Mouse (Mus musculus) forebrain, embryonic 12.5 days (tissue): Measurements from ENCODE around the gene Pitpnc1. TPM values are rescaled to one million over a fixed set of nuclear protein-coding genes. Genes with fewer than 3 reads are reported as not detected.
A peak's percentile ranks its signal among the peaks of the same experiment; 100 is the strongest.
"Not testable (repeated sequence)": the region's sequence is repeated elsewhere in the genome, so short reads cannot be mapped to it uniquely, and the experiment has no call there.

ENCODE experiments used
- ATAC-seq: fragments of 200-750 bp; cut with Nextera tagmentation; 2 replicates; pipeline ENCODE4 v1.8.0; 2017; ENCODE audit warnings: moderate TSS enrichment; ENCODE audit not compliant: low FRiP score
- H3K27ac ChIP-seq: fragments of 300-500 bp; sonication (generic); 2 replicates; pipeline ENCODE4 v1.5.1; 2016; ENCODE audit warnings: mild to moderate bottlenecking
- H3K27me3 ChIP-seq: fragments of 300-500 bp; sonication (generic); 2 replicates; pipeline ENCODE4 v1.6.1; 2016; ENCODE audit warnings: mild to moderate bottlenecking
- H3K36me3 ChIP-seq: fragments of 300-500 bp; sonication (generic); replicated peaks from 2 replicates; pipeline ENCODE4 v1.6.1; 2016; ENCODE audit warnings: mild to moderate bottlenecking
- H3K4me1 ChIP-seq: fragments of 300-500 bp; sonication (generic); 2 replicates; pipeline ENCODE4 v1.6.1; 2016
- H3K4me2 ChIP-seq: fragments of 300-500 bp; sonication (generic); 2 replicates; pipeline ENCODE4 v1.6.1; 2016; ENCODE audit warnings: mild to moderate bottlenecking, moderate library complexity
- H3K4me3 ChIP-seq: fragments of 300-500 bp; sonication (generic); replicated peaks from 2 replicates; pipeline ENCODE4 v1.5.1; 2016; ENCODE audit warnings: mild to moderate bottlenecking
- H3K9ac ChIP-seq: fragments of 300-500 bp; sonication (generic); 2 replicates; pipeline ENCODE4 v1.6.1; 2016; ENCODE audit warnings: mild to moderate bottlenecking
- H3K9me3 ChIP-seq: fragments of 300-500 bp; sonication (generic); 2 replicates; pipeline ENCODE4 v1.6.1; 2016
- WGBS: fragments of 180-500 bp; shearing (Covaris S2); methylation state at CpG from one replicate; pipeline ENCODE4 v1.1.7; 2016; 5-methylcytosine and 5-hydroxymethylcytosine counted together
- polyA plus RNA-seq: library from polyadenylated mRNA; unstranded; fragments of >200 nt; fragmentation: Nextera tagmentation; extraction: Ambion mirVana; gene quantifications from 2 replicates; pipeline ENCODE4 v1.2.1, GENCODE M21; 2016

Gene Pitpnc1
- polyA plus RNA-seq: 34.7 and 38.2 TPM in 2 replicates

DNA sequence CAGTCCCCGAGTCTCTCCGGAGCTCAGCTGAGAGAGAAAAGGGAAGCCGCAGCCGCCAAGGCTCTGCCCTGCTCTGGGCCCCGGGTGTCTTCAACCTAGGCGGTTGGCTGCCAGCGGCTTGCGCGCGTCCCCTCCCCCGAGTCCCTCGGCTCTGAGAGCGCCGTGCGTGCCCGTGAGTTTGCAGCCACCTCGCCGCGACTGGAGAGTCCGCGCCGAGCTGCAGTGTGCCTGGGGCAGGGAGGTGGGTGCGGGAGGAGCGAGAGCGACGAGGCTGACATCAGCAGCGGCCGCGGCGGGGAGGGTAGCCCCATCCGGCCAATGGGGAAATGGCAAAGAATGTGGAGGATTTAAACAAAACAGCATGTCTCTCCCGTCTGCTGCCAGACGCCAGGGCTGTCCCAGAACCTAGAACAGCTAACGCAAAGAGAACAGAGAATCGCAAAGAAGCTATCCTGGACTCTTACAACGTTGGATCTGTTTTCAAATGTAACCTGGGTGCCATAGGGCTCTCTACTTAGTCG lies at the start of gene Pitpnc1:
TSS of gene Pitpnc1 (minus strand) at position 179 of the 521 bp plus-strand sequence.
- Histone ChIP-seq H3K4me1 (peaks cover 28% of the 10 kb centered on the region), H3K27ac (peak within 1 kb of the TSS; percentile 94), H3K27me3 (no peaks in the 10 kb centered on the region), H3K4me2 (peak within 1 kb of the TSS; percentile 78), H3K9ac (peak within 1 kb of the TSS; percentile 94), H3K4me3 (peak within 1 kb of the TSS; percentile 84), H3K9me3 (no peaks in the 10 kb centered on the region), H3K36me3 (no peaks in the 10 kb centered on the region)
- peak; percentile 89 for ATAC-seq
- WGBS: under 1% methylated on average over 37 of the region's 37 CpGs

DNA sequence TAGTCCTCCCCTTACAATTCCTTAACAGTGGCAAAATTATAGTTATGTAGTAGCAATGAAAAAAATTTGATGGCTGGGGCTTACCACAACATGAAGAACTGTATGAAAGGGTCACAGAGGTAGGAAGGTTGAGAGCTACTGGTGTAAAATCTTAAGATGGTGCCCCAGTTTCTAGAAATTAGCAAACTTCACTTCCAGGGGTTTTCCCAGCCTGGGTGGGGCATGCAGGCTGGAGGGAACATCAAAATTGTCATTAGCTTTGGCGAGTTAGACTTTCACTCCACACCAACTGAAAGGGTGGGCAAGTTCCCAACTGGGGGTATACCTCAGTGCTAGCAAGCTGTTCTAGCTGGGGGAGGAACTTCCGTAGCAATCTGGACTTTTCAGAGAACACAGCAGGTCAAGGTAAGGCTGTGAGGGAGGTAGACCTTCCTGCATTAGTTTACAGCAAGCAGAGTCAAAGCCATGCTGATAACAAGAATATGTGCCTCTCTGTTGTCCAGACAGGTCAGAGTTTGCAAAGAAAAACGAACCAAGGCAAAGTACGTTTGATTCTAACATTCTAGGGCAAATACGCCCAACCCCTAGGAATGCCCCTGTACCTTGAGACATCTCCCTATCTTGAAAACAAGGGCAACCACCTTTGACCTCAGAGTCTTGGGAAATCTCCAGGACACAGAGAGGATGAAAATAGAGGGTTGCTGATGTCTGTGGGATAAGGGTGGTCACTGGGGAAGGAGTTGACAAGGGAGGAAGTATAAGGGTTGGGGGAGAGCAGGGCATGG lies 48.3 kb upstream of the Pitpnc1 start:
- Histone ChIP-seq H3K36me3 (no peaks in the 10 kb centered on the region), H3K27me3 (no peaks in the 10 kb centered on the region), H3K27ac (no peak overlapping the region), H3K4me1 (no peaks in the 10 kb centered on the region), H3K4me3 (no peak overlapping the region), H3K9ac (no peak overlapping the region), H3K9me3 (no peaks in the 10 kb centered on the region), H3K4me2 (no peak overlapping the region)
- ATAC-seq: no peak
- 79% methylated on average over 5 of the region's 5 CpGs for WGBS

DNA sequence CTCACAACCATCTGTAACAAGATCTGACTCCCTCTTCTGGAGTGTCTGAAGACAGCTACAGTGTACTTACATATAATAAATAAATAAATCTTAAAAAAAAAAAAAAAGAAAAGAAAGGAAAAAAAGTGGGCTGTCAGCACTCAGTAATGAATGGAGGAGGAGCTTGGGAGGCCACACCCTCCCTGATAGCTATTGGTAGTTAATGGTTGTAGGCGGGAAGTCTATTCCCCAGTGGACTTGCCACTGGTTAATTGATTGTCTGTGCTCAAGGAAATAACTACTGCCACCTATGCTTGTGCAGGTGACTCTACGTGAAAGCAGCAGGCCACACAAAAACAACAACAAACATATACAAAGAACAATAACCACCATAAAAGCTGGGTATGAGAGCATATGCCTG lies 45.9 kb upstream of the Pitpnc1 start:
- H3K4me2 ChIP-seq: no peak overlapping the region
- H3K27me3 ChIP-seq: no peaks in the 10 kb centered on the region
- H3K27ac ChIP-seq: no peak overlapping the region
- no peaks in the 10 kb centered on the region for H3K4me1 ChIP-seq
- H3K36me3 ChIP-seq: no peaks in the 10 kb centered on the region
- no peak overlapping the region for H3K9ac ChIP-seq
- WGBS: 81% methylated on average over 2 of the region's 2 CpGs
- no peaks in the 10 kb centered on the region for H3K9me3 ChIP-seq
- ATAC-seq: no peak
- H3K4me3 ChIP-seq: no peak overlapping the region

DNA sequence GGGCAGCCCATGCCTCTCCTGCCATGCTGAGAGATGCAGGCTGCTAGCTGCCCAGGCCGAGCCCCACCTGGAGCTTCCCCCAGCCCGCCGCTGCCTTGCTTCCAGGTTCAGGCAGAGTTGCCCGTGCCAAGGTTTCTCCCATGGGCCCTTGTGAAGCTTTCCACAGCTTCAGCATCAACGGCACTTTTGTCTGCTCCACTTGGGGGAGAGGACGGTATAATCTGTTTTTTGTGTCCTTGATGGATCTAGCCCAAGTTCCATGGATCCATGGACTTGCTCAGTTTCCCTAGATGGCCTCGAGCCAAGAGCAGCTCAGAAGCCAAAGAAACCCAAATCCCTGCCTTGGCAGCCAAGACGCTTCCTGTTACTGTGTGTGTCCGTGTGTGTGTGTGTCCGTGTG lies 42.5 kb upstream of the Pitpnc1 start:
- ATAC-seq: no peak
- 81% methylated on average over 10 of the region's 10 CpGs for WGBS
- Histone ChIP-seq H3K4me1 (peaks cover 17% of the 10 kb centered on the region), H3K9ac (no peak overlapping the region), H3K27me3 (no peaks in the 10 kb centered on the region), H3K4me2 (no peak overlapping the region), H3K36me3 (no peaks in the 10 kb centered on the region), H3K9me3 (no peaks in the 10 kb centered on the region), H3K4me3 (no peak overlapping the region), H3K27ac (no peak overlapping the region)

DNA sequence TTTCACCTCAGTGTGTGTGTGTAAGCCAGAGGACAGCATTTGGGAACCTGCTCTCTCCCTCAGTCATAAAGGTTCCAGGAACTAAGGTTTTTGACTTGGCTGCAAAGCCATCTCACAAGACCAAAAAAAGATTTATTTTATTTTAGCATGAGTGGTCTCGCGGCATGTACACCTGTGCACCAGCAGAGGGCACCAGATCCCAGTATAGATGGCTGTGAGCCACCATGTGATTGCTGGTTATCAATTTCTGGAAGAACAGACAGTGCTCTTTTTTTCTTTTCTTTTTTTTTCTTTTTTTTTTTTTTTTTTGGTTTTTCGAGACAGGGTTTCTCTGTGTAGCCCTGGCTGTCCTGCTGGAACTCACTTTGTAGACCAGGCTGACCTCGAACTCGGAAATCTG lies 41.5 kb upstream of the Pitpnc1 start:
- not testable (repeated sequence) for H3K9ac ChIP-seq, H3K9me3 ChIP-seq, H3K27ac ChIP-seq, H3K36me3 ChIP-seq, ATAC-seq, H3K27me3 ChIP-seq, H3K4me3 ChIP-seq, H3K4me2 ChIP-seq
- 55% methylated on average over 5 of the region's 5 CpGs for WGBS
- H3K4me1 ChIP-seq: peaks cover 17% of the 10 kb centered on the region

DNA sequence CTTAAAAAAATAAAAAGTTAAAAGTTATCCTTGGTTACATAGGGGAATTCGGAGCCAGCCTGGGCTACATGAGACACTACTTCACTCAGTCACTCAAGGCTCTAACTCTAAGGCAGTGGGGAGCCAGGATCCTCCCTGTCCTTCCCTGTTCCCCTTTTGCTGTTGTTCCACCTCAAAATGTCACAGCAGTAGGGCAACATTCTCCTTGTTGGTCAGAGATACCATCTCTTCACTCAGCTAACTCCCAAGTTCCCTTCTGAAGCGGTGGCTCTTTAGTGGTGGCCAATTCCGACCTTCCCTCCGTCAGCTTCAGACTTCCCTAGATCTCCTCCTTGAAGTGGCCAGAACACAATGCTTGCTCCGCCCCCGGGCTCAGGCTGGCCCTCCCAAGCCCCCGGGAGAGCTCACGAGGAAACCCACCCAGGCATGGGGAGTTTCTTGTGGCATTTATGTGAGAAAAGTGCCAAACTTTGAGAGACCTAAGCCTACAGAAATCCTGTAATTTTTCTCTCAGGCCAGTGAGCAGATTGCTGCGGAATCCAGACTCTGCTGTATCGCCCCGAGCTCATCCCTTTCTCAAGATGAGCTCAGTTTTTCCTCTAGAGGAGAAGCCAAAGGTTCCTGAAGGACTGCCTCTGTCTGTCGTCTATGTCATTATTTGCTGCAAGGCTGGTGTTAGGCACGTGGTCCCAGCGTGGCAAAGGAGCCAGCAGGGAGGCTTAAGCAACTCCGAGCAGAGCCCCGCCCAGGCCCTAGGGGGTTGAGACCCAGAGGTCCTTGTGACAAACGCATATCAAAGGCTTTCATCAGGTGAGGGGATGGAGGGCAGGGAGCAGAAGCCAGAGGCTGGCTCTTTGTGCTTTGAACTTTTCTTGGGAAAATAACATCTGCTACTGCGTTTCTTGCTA lies 40.1 kb upstream of the Pitpnc1 start:
- 4% methylated on average over 18 of the region's 18 CpGs for WGBS

DNA sequence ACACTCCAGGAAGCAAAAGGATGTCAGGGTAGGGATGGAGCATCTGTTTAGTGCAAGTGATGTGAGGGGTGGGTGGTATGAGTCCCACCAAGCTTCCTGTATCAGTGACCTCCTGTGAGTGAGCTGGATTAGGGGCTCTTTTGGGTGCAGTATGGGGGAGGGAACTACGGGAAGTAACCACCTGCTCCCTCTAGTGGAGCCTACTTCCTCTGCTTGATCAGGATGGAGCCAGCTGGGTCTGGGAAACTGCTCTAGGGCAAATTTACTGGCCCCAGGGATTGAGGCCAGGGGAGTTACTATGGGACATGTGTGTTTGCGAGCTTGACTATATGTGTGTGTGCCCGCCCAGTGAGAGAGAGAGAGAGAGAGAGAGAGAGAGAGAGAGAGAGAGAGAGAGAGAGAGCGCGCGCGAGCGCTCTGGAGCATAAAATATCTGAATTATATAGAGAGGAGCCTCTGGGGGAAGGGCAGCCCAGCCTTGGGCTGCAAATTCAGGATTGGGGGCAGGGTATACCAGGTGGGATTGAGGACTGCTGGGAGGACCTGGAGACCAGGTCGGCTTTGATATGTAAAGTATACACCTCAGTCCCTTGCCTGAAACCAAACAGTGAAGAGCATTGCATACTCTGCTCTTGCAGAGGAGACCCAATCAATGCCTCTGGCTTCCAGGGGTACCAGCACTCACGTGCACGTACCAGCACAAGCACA lies 39.3 kb upstream of the Pitpnc1 start:
- Histone ChIP-seq H3K4me2 (peak overlapping the region; percentile 21), H3K9ac (no peak overlapping the region), H3K36me3 (no peaks in the 10 kb centered on the region), H3K27me3 (no peaks in the 10 kb centered on the region), H3K4me3 (no peak overlapping the region), H3K27ac (no peak overlapping the region), H3K9me3 (no peaks in the 10 kb centered on the region), H3K4me1 (peaks cover 17% of the 10 kb centered on the region)
- WGBS: 23% methylated on average over 11 of the region's 11 CpGs
- peak; percentile 20; the same call in 1 of the 2 replicates for ATAC-seq

More for the DNA sequence above, 40.1 kb upstream of the Pitpnc1 start:
- peaks cover 17% of the 10 kb centered on the region for H3K4me1 ChIP-seq
- no peaks in the 10 kb centered on the region for H3K36me3 ChIP-seq
- H3K27me3 ChIP-seq: no peaks in the 10 kb centered on the region
- no peak for ATAC-seq
- H3K27ac ChIP-seq: no peak overlapping the region
- H3K4me3 ChIP-seq: no peak overlapping the region
- H3K4me2 ChIP-seq: peak overlapping the region; percentile 32; the same call in 1 of the 2 replicates
- no peak overlapping the region for H3K9ac ChIP-seq
- no peaks in the 10 kb centered on the region for H3K9me3 ChIP-seq

DNA sequence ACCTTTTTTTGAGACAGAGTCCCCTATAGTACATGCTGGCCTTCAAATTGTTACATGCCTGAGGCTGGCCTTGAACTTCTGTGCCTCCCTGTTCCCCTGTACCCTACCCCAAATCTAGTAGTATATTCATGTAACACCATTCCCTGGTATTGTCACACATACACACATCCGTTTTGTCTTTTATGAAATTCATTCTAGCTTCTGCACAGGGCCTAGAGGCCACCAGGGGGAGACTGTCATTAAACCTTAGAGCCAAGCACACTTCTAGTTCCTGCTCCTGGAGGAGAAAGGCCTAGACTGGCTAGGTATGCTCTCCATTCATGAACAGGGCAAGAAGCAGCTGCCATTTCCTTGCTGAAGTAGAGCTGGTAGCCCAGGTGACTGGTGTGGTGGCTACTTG lies 35.8 kb upstream of the Pitpnc1 start:
- H3K27me3 ChIP-seq: no peaks in the 10 kb centered on the region
- no peak overlapping the region for H3K27ac ChIP-seq
- no peak overlapping the region for H3K9ac ChIP-seq
- 58% methylated on average over 1 of the region's 1 CpGs for WGBS
- no peak overlapping the region for H3K4me3 ChIP-seq
- H3K36me3 ChIP-seq: peaks cover 3% of the 10 kb centered on the region
- no peaks in the 10 kb centered on the region for H3K9me3 ChIP-seq
- no peak overlapping the region for H3K4me2 ChIP-seq
- no peak for ATAC-seq
- H3K4me1 ChIP-seq: peaks cover 17% of the 10 kb centered on the region

DNA sequence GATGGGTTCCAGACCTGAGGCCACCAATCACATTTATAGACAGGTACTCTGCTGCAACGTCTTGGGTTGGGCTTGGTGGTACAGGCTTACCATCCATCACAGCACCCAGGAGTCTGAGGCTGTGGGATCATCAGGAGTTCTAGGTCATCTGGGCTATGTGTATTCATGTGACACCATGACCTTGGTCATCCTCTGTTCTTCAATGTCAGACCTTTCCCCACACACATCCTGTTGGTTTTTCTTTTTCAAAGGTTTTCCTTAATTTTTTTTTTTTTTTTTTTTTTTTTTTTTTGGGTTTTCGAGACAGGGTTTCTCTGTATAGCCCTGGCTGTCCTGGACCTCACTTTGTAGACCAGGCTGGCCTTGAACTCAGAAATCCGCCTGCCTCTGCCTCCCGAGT lies 33.9 kb upstream of the Pitpnc1 start:
- not testable (repeated sequence) for H3K4me2 ChIP-seq, H3K27ac ChIP-seq, H3K4me1 ChIP-seq, ATAC-seq, H3K9ac ChIP-seq, H3K4me3 ChIP-seq, H3K27me3 ChIP-seq, H3K9me3 ChIP-seq
- H3K36me3 ChIP-seq: peaks cover 15% of the 10 kb centered on the region
- 95% methylated on average over 3 of the region's 4 CpGs for WGBS

DNA sequence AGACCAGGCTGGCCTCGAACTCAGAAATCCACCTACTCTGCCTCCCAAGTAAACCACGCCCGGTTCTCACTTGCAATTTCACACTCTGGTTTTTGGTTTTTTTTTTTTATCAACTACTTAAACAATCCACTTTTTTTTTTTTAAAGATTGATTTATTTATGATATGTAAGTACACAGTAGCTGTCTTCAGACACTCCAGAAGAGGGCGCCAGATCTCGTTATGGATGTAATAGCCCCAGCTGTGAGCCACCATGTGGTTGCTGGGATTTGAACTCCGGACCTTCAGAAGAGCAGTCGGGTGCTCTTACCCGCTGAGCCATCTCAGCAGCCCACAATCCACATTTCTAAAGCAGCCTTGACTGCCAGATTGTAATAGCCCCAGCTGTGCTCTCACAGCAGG lies 32.3 kb upstream of the Pitpnc1 start:
- WGBS: 85% methylated on average over 8 of the region's 8 CpGs
- H3K36me3 ChIP-seq: peaks cover 26% of the 10 kb centered on the region

DNA sequence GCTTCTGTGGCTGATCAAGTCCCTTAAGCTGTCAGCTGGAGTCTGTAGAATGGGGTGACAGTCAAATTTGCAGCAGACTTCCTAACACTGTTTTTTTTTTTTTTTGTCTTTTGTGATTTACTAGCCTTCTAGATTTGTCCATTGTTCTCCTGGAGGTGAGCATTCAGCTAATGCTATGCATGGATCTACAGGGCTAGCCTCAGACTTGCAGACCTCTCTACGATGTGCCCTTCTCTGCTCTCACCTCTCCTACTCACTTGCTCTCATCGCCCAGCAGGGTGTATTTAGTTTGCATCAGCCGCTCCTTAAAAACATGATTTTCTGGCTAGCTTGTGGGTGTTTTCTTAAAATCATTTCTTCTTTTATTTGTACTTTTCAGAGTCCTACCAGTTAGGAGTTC lies 13.8 kb upstream of the Pitpnc1 start:
- Histone ChIP-seq H3K9me3 (no peaks in the 10 kb centered on the region), H3K36me3 (peaks cover 45% of the 10 kb centered on the region)
- 97% methylated on average over 3 of the region's 3 CpGs for WGBS

More for the DNA sequence above, 32.3 kb upstream of the Pitpnc1 start:
- no peak for ATAC-seq
- no peaks in the 10 kb centered on the region for H3K4me1 ChIP-seq
- no peak overlapping the region for H3K9ac ChIP-seq
- H3K27ac ChIP-seq: no peak overlapping the region
- H3K4me3 ChIP-seq: no peak overlapping the region
- no peaks in the 10 kb centered on the region for H3K27me3 ChIP-seq
- no peak overlapping the region for H3K4me2 ChIP-seq
- H3K9me3 ChIP-seq: no peaks in the 10 kb centered on the region

DNA sequence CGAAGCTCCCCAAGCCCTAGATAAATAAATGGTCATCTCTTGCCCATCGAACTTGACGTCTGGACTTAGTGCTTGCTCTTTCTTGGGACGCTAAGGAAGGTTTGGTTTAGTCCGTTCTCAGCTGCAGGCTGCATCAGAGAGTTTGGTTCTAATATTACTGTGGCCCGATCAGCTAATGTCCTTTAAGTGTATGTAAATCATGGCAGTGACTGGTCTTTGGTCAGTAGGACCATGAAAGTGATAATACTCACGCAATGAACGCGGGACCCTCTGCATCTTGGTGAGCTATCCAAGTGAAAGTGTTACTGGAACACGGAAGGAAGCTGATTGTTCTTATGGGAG lies 9.3 kb upstream of the Pitpnc1 start:
- Histone ChIP-seq H3K9me3 (no peaks in the 10 kb centered on the region), H3K27ac (peak overlapping the region; percentile 77; the same call in 1 of the 2 replicates), H3K4me1 (peaks cover 16% of the 10 kb centered on the region), H3K4me3 (peak overlapping the region; percentile 91), H3K9ac (peak overlapping the region; percentile 94), H3K27me3 (no peaks in the 10 kb centered on the region), H3K4me2 (peak overlapping the region; percentile 93), H3K36me3 (peaks cover 2% of the 10 kb centered on the region; the same call in 1 of the 2 replicates)
- ATAC-seq: no peak
- WGBS: 1% methylated on average over 10 of the region's 10 CpGs

More for the DNA sequence above, 13.8 kb upstream of the Pitpnc1 start:
- no peak overlapping the region for H3K4me2 ChIP-seq
- no peak overlapping the region for H3K9ac ChIP-seq
- H3K4me1 ChIP-seq: peaks cover 16% of the 10 kb centered on the region
- H3K4me3 ChIP-seq: no peak overlapping the region
- no peak for ATAC-seq
- no peak overlapping the region for H3K27ac ChIP-seq
- no peaks in the 10 kb centered on the region for H3K27me3 ChIP-seq
